ENCODE assay signal across 14 mouse cellular contexts in the genomic region with DNA sequence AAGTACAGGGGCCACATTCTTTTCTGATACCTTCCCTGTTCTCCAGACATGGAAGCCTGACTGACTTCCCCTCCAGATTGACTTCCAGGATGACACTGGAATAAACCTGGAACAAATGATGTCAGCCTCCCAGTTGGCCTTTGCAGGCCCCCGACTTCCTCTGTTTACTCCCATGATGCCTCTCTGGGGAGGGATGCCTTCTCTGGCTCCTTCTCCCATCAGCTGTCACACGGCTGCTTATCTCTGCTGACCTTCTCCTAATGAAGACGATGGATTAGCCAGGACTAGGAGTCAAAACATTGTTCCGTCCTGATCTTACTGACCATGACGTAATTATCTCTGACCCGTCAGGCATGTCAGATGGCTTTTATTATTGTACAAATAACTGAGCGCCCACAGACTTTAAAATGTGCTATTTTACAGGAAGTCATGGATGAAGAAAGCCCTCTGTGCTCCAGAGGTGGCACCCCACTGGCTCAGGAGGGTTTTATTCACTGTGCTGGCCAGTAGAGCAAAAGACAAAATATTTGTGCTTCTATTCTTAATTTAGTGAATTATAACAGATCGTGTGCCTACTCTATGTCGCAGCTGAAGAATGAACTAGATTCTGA. TPM values are rescaled to one million over a fixed set of nuclear protein-coding genes. Genes with fewer than 3 reads are reported as not detected.
A peak's percentile ranks its signal among the peaks of the same experiment; 100 is the strongest.
DNase-seq lines count a peak whose midpoint lies in the region.
"Had no signal": no experiment of that assay in that cellular context is flagged by ENCODE, and none has a peak within 500 bp of the region (broad histone marks: within the 10 kb centered on the region; RNA-seq: fewer than 3 reads in every experiment).

No protein-coding gene starts in this region.

- intact Hi-C loops in heart, postnatal 25 days (cut with DNase I), result loop anchor here (1.0 to 5.0 kb wide), 2 partner anchors 33 to 200 kb away; partner anchors contain the start of gene Kcna5

- peaks cover 7% of the 10 kb centered on the region; the same call in 1 of the 2 replicates for H3K27me3 ChIP-seq in limb, embryonic 10.5 days (ENCODE audit: low read depth, poor library complexity, severe bottlenecking)
- H3K27me3 ChIP-seq: liver, embryonic 13.5 days had no signal

- H3K9me3 ChIP-seq in limb, embryonic 10.5 days (replicated peaks), result no peaks in the 10 kb centered on the region
- H3K9me3 ChIP-seq: liver, embryonic 13.5 days had no signal

- no peak overlapping the region for H3K4me3 ChIP-seq in limb, embryonic 10.5 days
- H3K4me3 ChIP-seq: left cerebral cortex, adult 2 months; liver, embryonic 13.5 days had no signal

- whole genome bisulfite sequencing in limb, embryonic 10.5 days, result 62% methylated on average over 9 of the region's 9 CpGs

- no peaks in the 10 kb centered on the region for H3K36me3 ChIP-seq in limb, embryonic 10.5 days
- H3K36me3 ChIP-seq: liver, embryonic 13.5 days had no signal

- H3K27ac ChIP-seq in limb, embryonic 10.5 days, result no peak overlapping the region
- H3K27ac ChIP-seq: left cerebral cortex, adult 2 months; liver, embryonic 13.5 days had no signal

- peak; percentile 8 to 18 for DNase-seq in kidney, adult 8-10 months
- no peak for DNase-seq in kidney, postnatal 4 days
- peak; percentile 73 to 86 for DNase-seq in heart, adult 9 months (ENCODE audit: low spot score in 2 of 2)
- DNase-seq in heart, postnatal 25 days (ENCODE audit: low spot score), result peak; percentile 66
- DNase-seq in lung, postnatal 4 days, result peak; percentile 25 to 70
- no peak for DNase-seq in right cerebral cortex, adult 2 months (ENCODE audit: low spot score in 2 of 2)
- no peak for DNase-seq in limb, embryonic 10.5 days (ENCODE audit: low spot score)
- no peak for DNase-seq in frontal cortex, postnatal 10 days (ENCODE audit: low spot score in 2 of 2)
- DNase-seq: cerebellum, postnatal 36 days; liver, embryonic 13.5 days; midbrain, embryonic 14.5 days; right cerebral cortex, postnatal 25 days had no signal

- peaks cover 5% of the 10 kb centered on the region for H3K4me1 ChIP-seq in limb, embryonic 10.5 days
- H3K4me1 ChIP-seq: liver, embryonic 13.5 days had no signal

RNA-seq across cellular contexts. Expression of gene Kcna5, which starts 32.4 kb away (rescaled TPM):
- 10 to 100 TPM; 13.4 to 16.7 TPM for total RNA-seq in heart, postnatal 25 days (2021)
- 1.3 TPM in 2 replicates for polyA plus RNA-seq in limb, embryonic 10.5 days (2016; fragmentation: Nextera tagmentation; extraction: Ambion mirVana)
- total RNA-seq: CH12.LX had no signal

Comparison
In these comparisons a context has a peak if more than half of its experiments do, and no peak if none do; other contexts are left out.
1. DNase-seq: peak in kidney, adult 8-10 months (2 of 2), heart, adult 9 months (2 of 2), heart, postnatal 25 days (single experiment) and lung, postnatal 4 days (2 of 2); none in kidney, postnatal 4 days (0 of 2), right cerebral cortex, adult 2 months (0 of 2), limb, embryonic 10.5 days (single experiment) and frontal cortex, postnatal 10 days (0 of 2).